Mouse (Mus musculus): ENCODE data around the gene Hmox2.

Hmox2 gene

GRCm38 (mm10) chr16:4725266-4725665 lies 895 bp upstream of the Hmox2 start:
- DNase-seq (ENCODE audit: low spot score): no peak

GRCm38 (mm10) chr16:4726528-4727128 lies 467 bp downstream of the Hmox2 start:
- DNase-seq (ENCODE audit: low spot score): no peak

GRCm38 (mm10) chr16:4727526-4727925 lies 1.4 kb downstream of the Hmox2 start:
- no peak for DNase-seq (ENCODE audit: low spot score)

GRCm38 (mm10) chr16:4727963-4728362 lies 1.8 kb downstream of the Hmox2 start:
- no peak for DNase-seq (ENCODE audit: low spot score)

GRCm38 (mm10) chr16:4730776-4731358 lies 4.7 kb downstream of the Hmox2 start:
- DNase-seq (ENCODE audit: low spot score): no peak

GRCm38 (mm10) chr16:4736262-4736661 lies 10.1 kb downstream of the Hmox2 start:
- no peak for DNase-seq (ENCODE audit: low spot score)

GRCm38 (mm10) chr16:4739994-4740393 lies 13.8 kb downstream of the Hmox2 start:
- DNase-seq (ENCODE audit: low spot score): no peak

GRCm38 (mm10) chr16:4742186-4742585 lies 16.0 kb downstream of the Hmox2 start:
- DNase-seq (ENCODE audit: low spot score): no peak

- DNase-seq (ENCODE audit: low spot score): no peak
Measured at GRCm38 (mm10) chr16:4752155-4752554, 26.0 kb downstream of the Hmox2 start.

GRCm38 (mm10) chr16:4754045-4754444 lies 27.9 kb downstream of the Hmox2 start:
- no peak for DNase-seq (ENCODE audit: low spot score)

GRCm38 (mm10) chr16:4756660-4757335 lies 30.6 kb downstream of the Hmox2 start:
- peak; percentile 61 for DNase-seq (ENCODE audit: low spot score)

- no peak for DNase-seq (ENCODE audit: low spot score)
Measured at GRCm38 (mm10) chr16:4762437-4762836, 36.3 kb downstream of the Hmox2 start.

- no peak for DNase-seq (ENCODE audit: low spot score)
Measured at GRCm38 (mm10) chr16:4763276-4763675, 37.1 kb downstream of the Hmox2 start.

GRCm38 (mm10) chr16:4765852-4766251 lies 39.7 kb downstream of the Hmox2 start:
- no peak for DNase-seq (ENCODE audit: low spot score)

- no peak for DNase-seq (ENCODE audit: low spot score)
Measured at GRCm38 (mm10) chr16:4767012-4767790, 41.0 kb downstream of the Hmox2 start.

- no peak for DNase-seq (ENCODE audit: low spot score)
Measured at GRCm38 (mm10) chr16:4768719-4769118, 42.6 kb downstream of the Hmox2 start.

- DNase-seq (ENCODE audit: low spot score): no peak
Measured at GRCm38 (mm10) chr16:4773289-4773970, 47.3 kb downstream of the Hmox2 start.

GRCm38 (mm10) chr16:4777171-4777904 lies 51.2 kb downstream of the Hmox2 start:
- DNase-seq (ENCODE audit: low spot score): no peak

GRCm38 (mm10) chr16:4777905-4778609 lies 51.9 kb downstream of the Hmox2 start:
- DNase-seq (ENCODE audit: low spot score): no peak

GRCm38 (mm10) chr16:4778940-4779339 lies 52.8 kb downstream of the Hmox2 start:
- no peak for DNase-seq (ENCODE audit: low spot score)
